ENCODE assay signal across 9 mouse cellular contexts in genomic region chr17:15632090-15632489, GRCm38 (mm10).
DNase-seq lines count a peak whose midpoint lies in the region; ATAC-seq and TF ChIP-seq lines count a peak whose summit lies in the region.
"Had no signal": no experiment of that assay in that cellular context is flagged by ENCODE, and none has a peak within 500 bp of the region (broad histone marks: within the 10 kb centered on the region; RNA-seq: fewer than 3 reads in every experiment).

No protein-coding gene starts in this region.

- TF ChIP-seq CTCF in liver, embryonic 14.5 days (IDR thresholded peaks at IDR 0.05; ENCODE audit: low read depth): no peak

- H3K27ac ChIP-seq in hindbrain, embryonic 10.5 days: no peak overlapping the region
- H3K27ac ChIP-seq in hindbrain, embryonic 13.5 days: no peak overlapping the region
- H3K27ac ChIP-seq in heart, embryonic 12.5 days (ENCODE audit: poor library complexity, severe bottlenecking): no peak overlapping the region
- no peak overlapping the region for H3K27ac ChIP-seq in liver, embryonic 14.5 days
- H3K27ac ChIP-seq in forebrain, embryonic 14.5 days (ENCODE audit: low read depth, low read length): no peak overlapping the region
- H3K27ac ChIP-seq: hindbrain, postnatal 0 days had no signal

- TF ChIP-seq EP300 in liver, embryonic 14.5 days (IDR thresholded peaks at IDR 0.05; ENCODE audit: low read depth): no peak

- WGBS in hindbrain, embryonic 10.5 days: 42% methylated on average over 1 of the region's 1 CpGs
- WGBS in hindbrain, embryonic 13.5 days: 26% methylated on average over 1 of the region's 1 CpGs
- WGBS in heart, embryonic 12.5 days: 10% methylated on average over 1 of the region's 1 CpGs
- whole genome bisulfite sequencing in liver, embryonic 14.5 days (ENCODE audit: insufficient replicate concordance): 19% methylated on average over 1 of the region's 1 CpGs
- 36% methylated on average over 1 of the region's 1 CpGs for WGBS in forebrain, embryonic 14.5 days

- no peaks in the 10 kb centered on the region for H3K36me3 ChIP-seq in hindbrain, embryonic 10.5 days
- no peaks in the 10 kb centered on the region for H3K36me3 ChIP-seq in hindbrain, embryonic 13.5 days
- no peaks in the 10 kb centered on the region for H3K36me3 ChIP-seq in heart, embryonic 12.5 days
- H3K36me3 ChIP-seq in liver, embryonic 14.5 days (replicated peaks; ENCODE audit: control insufficient read depth, insufficient read depth, low read depth): no peaks in the 10 kb centered on the region
- H3K36me3 ChIP-seq in forebrain, embryonic 14.5 days (ENCODE audit: control insufficient read depth, insufficient read depth, low read length): no peaks in the 10 kb centered on the region

- H3K4me1 ChIP-seq in hindbrain, embryonic 10.5 days (replicated peaks): 0 out of 2 replicates have a peak, but pooled peaks cover 3% of the 10 kb centered on the region
- H3K4me1 ChIP-seq in hindbrain, embryonic 13.5 days (replicated peaks): no peaks in the 10 kb centered on the region
- peaks cover 4% of the 10 kb centered on the region; the same call in 1 of the 2 replicates for H3K4me1 ChIP-seq in heart, embryonic 12.5 days (replicated peaks)
- no peaks in the 10 kb centered on the region for H3K4me1 ChIP-seq in liver, embryonic 14.5 days (replicated peaks; ENCODE audit: control insufficient read depth in 2 of 2, insufficient read depth in 2 of 2, low read length in 1 of 2)
- no peaks in the 10 kb centered on the region for H3K4me1 ChIP-seq in forebrain, embryonic 14.5 days (ENCODE audit: control insufficient read depth, insufficient read depth, low read length)

- peak overlapping the region; percentile 27 for H3K4me3 ChIP-seq in hindbrain, embryonic 10.5 days
- no peak overlapping the region for H3K4me3 ChIP-seq in hindbrain, embryonic 13.5 days
- peak overlapping the region; percentile 49 for H3K4me3 ChIP-seq in heart, embryonic 12.5 days
- H3K4me3 ChIP-seq in liver, embryonic 14.5 days (ENCODE audit: insufficient read depth in 1 of 2, low read depth in 2 of 2, low read length in 2 of 2): no peak overlapping the region
- H3K4me3 ChIP-seq in forebrain, embryonic 14.5 days (ENCODE audit: low read depth, low read length): no peak overlapping the region

- no peak overlapping the region for H3K4me2 ChIP-seq in hindbrain, embryonic 13.5 days
- peak overlapping the region; percentile 84 for H3K4me2 ChIP-seq in heart, embryonic 12.5 days
- peak overlapping the region; percentile 36 for H3K4me2 ChIP-seq in liver, embryonic 14.5 days (ENCODE audit: low read depth)
- no peak overlapping the region for H3K4me2 ChIP-seq in forebrain, embryonic 14.5 days (ENCODE audit: low read length)

- 0 out of 2 replicates have a peak, but pooled peaks cover 8% of the 10 kb centered on the region for H3K9me3 ChIP-seq in hindbrain, embryonic 10.5 days
- H3K9me3 ChIP-seq in hindbrain, embryonic 13.5 days: peaks cover 4% of the 10 kb centered on the region; the same call in 1 of the 2 replicates
- peaks cover 6% of the 10 kb centered on the region; the same call in 1 of the 2 replicates for H3K9me3 ChIP-seq in heart, embryonic 12.5 days (replicated peaks)
- H3K9me3 ChIP-seq in liver, embryonic 14.5 days (ENCODE audit: control insufficient read depth, low read length): no peaks in the 10 kb centered on the region
- no peaks in the 10 kb centered on the region for H3K9me3 ChIP-seq in forebrain, embryonic 14.5 days (replicated peaks; ENCODE audit: control insufficient read depth, low read length)

- ATAC-seq in hindbrain, embryonic 13.5 days (ENCODE audit: low FRiP score): no peak
- ATAC-seq in heart, embryonic 12.5 days (ENCODE audit: insufficient number of reproducible peaks, low FRiP score): no peak
- no peak for ATAC-seq in liver, embryonic 14.5 days (ENCODE audit: insufficient read depth)
- no peak for ATAC-seq in monocyte, adult 5-6 weeks (replicated peaks; ENCODE audit: insufficient number of reproducible peaks, low FRiP score, low TSS enrichment, poor library complexity, severe bottlenecking)
- ATAC-seq in forebrain, embryonic 14.5 days: no peak
- ATAC-seq: hindbrain, postnatal 0 days had no signal

- no peak for DNase-seq in hindbrain, embryonic 10.5 days (ENCODE audit: low spot score)
- peak; percentile 49 to 51 for DNase-seq in adrenal gland, postnatal 36 days
- no peak for DNase-seq in liver, embryonic 14.5 days (ENCODE audit: low read depth in 3 of 3, low spot score in 3 of 3)
- no peak for DNase-seq in embryo, embryonic 9.5 days (ENCODE audit: extremely low spot score)
- DNase-seq in forebrain, embryonic 14.5 days (ENCODE audit: low spot score): no peak

- H3K9ac ChIP-seq in hindbrain, embryonic 13.5 days: no peak overlapping the region
- no peak overlapping the region for H3K9ac ChIP-seq in heart, embryonic 12.5 days
- H3K9ac ChIP-seq in liver, embryonic 14.5 days (replicated peaks): no peak overlapping the region
- no peak overlapping the region for H3K9ac ChIP-seq in forebrain, embryonic 14.5 days (ENCODE audit: low read length)

- H3K27me3 ChIP-seq in hindbrain, embryonic 10.5 days (ENCODE audit: insufficient read depth, poor library complexity, severe bottlenecking): no peaks in the 10 kb centered on the region
- no peaks in the 10 kb centered on the region for H3K27me3 ChIP-seq in hindbrain, embryonic 13.5 days
- H3K27me3 ChIP-seq in heart, embryonic 12.5 days (replicated peaks): no peaks in the 10 kb centered on the region
- H3K27me3 ChIP-seq in liver, embryonic 14.5 days (ENCODE audit: control insufficient read depth, insufficient read depth, low read length): no peaks in the 10 kb centered on the region
- H3K27me3 ChIP-seq in forebrain, embryonic 14.5 days (replicated peaks; ENCODE audit: control insufficient read depth, insufficient read depth, low read length): no peaks in the 10 kb centered on the region

Comparison
In these comparisons a context has a peak if more than half of its experiments do, and no peak if none do; other contexts are left out.
1. H3K4me3 ChIP-seq: peak in hindbrain, embryonic 10.5 days (single experiment) and heart, embryonic 12.5 days (single experiment); none in hindbrain, embryonic 13.5 days (single experiment), liver, embryonic 14.5 days (0 of 2) and forebrain, embryonic 14.5 days (single experiment).
2. DNase-seq: peak in adrenal gland, postnatal 36 days (2 of 2); none in hindbrain, embryonic 10.5 days (single experiment), liver, embryonic 14.5 days (0 of 3), embryo, embryonic 9.5 days (single experiment) and forebrain, embryonic 14.5 days (single experiment).
3. H3K4me2 ChIP-seq: peak in heart, embryonic 12.5 days (single experiment) and liver, embryonic 14.5 days (single experiment); none in hindbrain, embryonic 13.5 days (single experiment) and forebrain, embryonic 14.5 days (single experiment).